Mouse (Mus musculus) C2C12 (cell line): ENCODE measurements around the gene Nphs2. TPM values are rescaled to one million over a fixed set of nuclear protein-coding genes. Genes with fewer than 3 reads are reported as not detected.

Experiments
- H3K27me3 ChIP-seq: one replicate; pipeline ENCODE4 v1.6.1; 2011; ENCODE audit not compliant: control insufficient read depth, insufficient read depth, insufficient read length
- H3K36me3 ChIP-seq: one replicate; pipeline ENCODE4 v1.6.1; 2011; ENCODE audit not compliant: control insufficient read depth, insufficient read depth
- H3K4me3 ChIP-seq: one replicate; pipeline ENCODE4 v1.5.1; 2011; ENCODE audit warnings: mild to moderate bottlenecking, control low read depth; ENCODE audit not compliant: poor library complexity, insufficient read depth, severe bottlenecking
- H3K79me2 ChIP-seq: one replicate; pipeline ENCODE4 v1.6.1; 2011; ENCODE audit not compliant: control insufficient read depth, insufficient read depth
- H3K79me3 ChIP-seq: one replicate; pipeline ENCODE4 v1.6.1; 2011; ENCODE audit warnings: low read depth, control low read depth
- H3ac ChIP-seq: one replicate; pipeline ENCODE3; 2011; ENCODE audit warnings: low read depth; ENCODE audit not compliant: control insufficient read depth, insufficient read length
- CEBPB ChIP-seq: IDR thresholded peaks from one replicate; pipeline ENCODE4 v1.6.1; 2011; ENCODE audit warnings: low read depth, mild to moderate bottlenecking, control low read depth, moderate library complexity
- CTCF ChIP-seq: IDR thresholded peaks from one replicate; pipeline ENCODE4 v1.5.1; 2011; ENCODE audit not compliant: control insufficient read depth, insufficient read depth, insufficient read length
- FOSL1 ChIP-seq: IDR thresholded peaks from one replicate; pipeline ENCODE4 v1.8.0; 2011; ENCODE audit warnings: mild to moderate bottlenecking, low read length; ENCODE audit not compliant: poor library complexity, insufficient read depth, severe bottlenecking
- MAX ChIP-seq: IDR thresholded peaks from one replicate; pipeline ENCODE4 v1.6.1; 2011; ENCODE audit warnings: mild to moderate bottlenecking, control low read depth
- MYOD1 ChIP-seq: IDR thresholded peaks from one replicate; pipeline ENCODE4 v1.6.1; 2011; ENCODE audit warnings: low read depth; ENCODE audit not compliant: control insufficient read depth, insufficient read length
- MYOG ChIP-seq: IDR thresholded peaks from one replicate; pipeline ENCODE4 v1.6.1; 2011; ENCODE audit not compliant: control insufficient read depth, insufficient read length; ENCODE audit errors: extremely low read depth
- USF1 ChIP-seq: IDR thresholded peaks from one replicate; pipeline ENCODE4 v1.6.1; 2011; ENCODE audit warnings: low read depth, mild to moderate bottlenecking, control low read depth, moderate library complexity
- polyA plus RNA-seq: library from polyadenylated mRNA; unstranded; fragments of >200 nt; fragmentation: generic; extraction: Trizol; gene quantifications from one replicate; pipeline ENCODE4 v1.2.1, GENCODE M21; 2012; ENCODE audit warnings: missing spikeins

The Nphs2 gene
- polyA plus RNA-seq, 1 experiment: 0.04 TPM

DNA sequence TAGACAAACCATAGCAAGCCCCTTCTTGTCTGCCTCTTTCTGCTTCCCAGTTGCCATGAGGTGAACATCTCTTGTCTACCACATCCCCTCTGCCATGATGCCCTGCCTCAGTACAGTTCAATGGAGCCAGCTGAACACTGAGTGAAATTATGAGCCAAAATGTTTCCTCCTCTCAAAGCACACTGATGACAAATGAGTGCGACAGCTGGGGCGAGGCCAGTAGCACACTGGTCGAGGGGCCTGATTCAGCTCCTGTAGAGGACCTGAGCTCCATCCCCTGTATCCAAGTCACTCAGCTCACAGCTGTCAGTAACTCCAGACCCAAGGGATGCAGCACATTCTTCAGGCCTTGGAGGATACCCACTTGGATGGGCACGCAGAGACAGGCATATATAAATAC, 35.1 kb downstream of the Nphs2 start:
- H3K27me3 ChIP-seq: no peaks in the 10 kb centered on the region
- H3K36me3 ChIP-seq: no peaks in the 10 kb centered on the region
- H3K4me3 ChIP-seq: no peak overlapping the region
- H3K79me2 ChIP-seq: no peaks in the 10 kb centered on the region
- no peak overlapping the region for H3ac ChIP-seq
- TF ChIP-seq MYOG: no peak
- TF ChIP-seq MYOD1: peak; percentile 82
- no peaks in the 10 kb centered on the region for H3K79me3 ChIP-seq

DNA sequence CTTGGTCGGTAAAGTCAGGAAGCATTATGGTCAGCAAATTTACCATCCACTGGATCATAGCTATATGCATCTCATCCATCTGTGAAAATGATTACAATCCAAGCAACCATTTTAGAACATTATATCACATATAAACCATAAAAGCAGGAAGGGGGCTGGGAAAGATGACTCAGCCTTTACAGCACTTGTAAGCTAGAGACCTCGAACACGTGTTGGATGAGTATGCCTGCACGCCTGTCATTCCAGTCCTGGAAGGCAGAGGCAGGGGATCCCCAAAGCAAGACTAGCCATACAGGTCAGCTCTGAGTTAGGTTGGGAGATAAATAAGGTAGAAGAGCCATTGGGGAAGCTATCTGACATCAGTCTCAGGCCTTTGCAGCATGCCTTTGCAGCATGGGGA, 38.5 kb downstream of the Nphs2 start:
- Histone ChIP-seq H3ac (no peak overlapping the region), H3K27me3 (no peaks in the 10 kb centered on the region)
- no peak for TF ChIP-seq USF1

DNA sequence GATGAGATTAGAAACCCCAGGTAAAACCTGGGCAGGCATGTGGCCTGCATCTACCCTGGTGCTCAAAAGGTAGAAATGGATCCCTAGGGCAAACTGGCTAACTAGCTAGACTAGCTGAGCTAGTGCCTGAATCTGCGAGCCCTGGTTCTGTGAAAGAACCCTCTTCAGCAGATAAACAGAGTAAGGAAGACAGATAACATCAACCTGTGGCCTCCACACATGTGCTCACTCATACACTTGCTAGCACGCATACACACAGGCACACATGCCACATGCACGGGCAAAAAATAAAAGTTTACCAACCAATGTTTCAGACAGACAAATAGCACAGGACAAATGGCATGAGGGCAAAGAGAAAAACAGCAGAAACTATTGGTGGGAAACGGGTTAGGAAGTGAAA, 39.9 kb downstream of the Nphs2 start:
- H3K27me3 ChIP-seq: no peaks in the 10 kb centered on the region
- H3K4me3 ChIP-seq: no peak overlapping the region
- H3K36me3 ChIP-seq: no peaks in the 10 kb centered on the region
- no peaks in the 10 kb centered on the region for H3K79me2 ChIP-seq
- no peaks in the 10 kb centered on the region for H3K79me3 ChIP-seq
- TF ChIP-seq CEBPB (no peak), MAX (no peak), FOSL1 (no peak), MYOD1 (no peak), USF1 (no peak), MYOG (no peak), CTCF (no peak)
- no peak overlapping the region for H3ac ChIP-seq

More for the DNA sequence above, 38.5 kb downstream of the Nphs2 start:
- no peaks in the 10 kb centered on the region for H3K36me3 ChIP-seq
- H3K79me3 ChIP-seq: no peaks in the 10 kb centered on the region
- no peak overlapping the region for H3K4me3 ChIP-seq
- no peaks in the 10 kb centered on the region for H3K79me2 ChIP-seq

DNA sequence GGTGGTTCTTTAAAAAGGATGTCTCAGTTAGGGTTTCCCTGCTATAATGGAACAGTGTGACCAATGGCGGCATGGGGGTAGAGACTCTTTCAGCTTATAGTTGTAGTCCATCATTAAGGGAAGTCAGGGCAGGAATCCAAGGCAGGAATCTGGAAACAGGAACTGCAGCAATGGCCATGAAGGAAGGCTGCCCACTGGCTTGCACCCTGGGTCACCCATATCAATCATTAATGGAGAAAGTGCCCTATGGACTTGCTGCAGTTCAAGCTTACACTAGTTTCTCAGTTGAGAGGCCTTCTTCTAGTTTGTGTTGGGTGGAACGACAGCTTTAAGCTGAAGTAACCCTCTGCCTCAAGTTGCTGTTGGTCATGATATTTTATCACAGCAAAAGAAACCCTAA, 41.9 kb downstream of the Nphs2 start:
- Histone ChIP-seq H3K4me3 (no peak overlapping the region), H3ac (no peak overlapping the region), H3K79me2 (no peaks in the 10 kb centered on the region), H3K27me3 (no peaks in the 10 kb centered on the region), H3K79me3 (no peaks in the 10 kb centered on the region), H3K36me3 (no peaks in the 10 kb centered on the region)
- TF ChIP-seq MYOD1 (no peak), CEBPB (no peak), USF1 (no peak), MYOG (no peak), MAX (no peak), FOSL1 (no peak), CTCF (no peak)

DNA sequence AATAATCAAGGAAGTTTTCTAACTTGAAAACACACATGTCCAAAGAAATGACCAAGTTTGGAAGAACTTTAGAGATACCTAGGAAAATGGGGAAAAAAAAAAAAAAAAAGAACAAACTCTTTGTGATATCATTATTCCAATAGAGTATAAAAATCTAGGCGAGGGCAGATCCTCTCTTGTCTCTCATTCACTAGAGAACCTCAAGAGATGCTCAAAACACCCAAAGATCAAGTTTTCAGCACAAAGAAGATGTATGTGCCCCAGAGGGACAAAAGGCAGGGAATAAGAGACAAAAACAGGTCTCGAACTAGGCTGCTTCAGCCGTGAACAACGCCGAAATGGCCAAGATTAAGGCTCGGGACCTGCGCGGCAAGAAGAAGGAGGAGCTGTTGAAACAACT, 55.2 kb downstream of the Nphs2 start, which contains the start of gene Gm2000:
TSS of gene Gm2000 (plus strand) at position 301 of the 400 bp plus-strand sequence.
- no peak for TF ChIP-seq MAX
- TF ChIP-seq CEBPB: no peak
- no peak for TF ChIP-seq FOSL1
- no peak for TF ChIP-seq CTCF
- no peaks in the 10 kb centered on the region for H3K79me3 ChIP-seq
- no peaks in the 10 kb centered on the region for H3K79me2 ChIP-seq
- no peaks in the 10 kb centered on the region for H3K27me3 ChIP-seq
- no peak within 1 kb of the TSS for H3ac ChIP-seq
- no peaks in the 10 kb centered on the region for H3K36me3 ChIP-seq
- no peak within 1 kb of the TSS for H3K4me3 ChIP-seq

Other genes with a start within 250 kb of the Nphs2 start
- gene Fam163a, start 105.7 kb upstream of the Nphs2 start, polyA plus RNA-seq: not detected
- gene Tdrd5, start 7.1 kb upstream of the Nphs2 start, polyA plus RNA-seq: 0.01 TPM
- gene Gm2000, start 55.3 kb downstream of the Nphs2 start, polyA plus RNA-seq: 905 TPM
- gene Axdnd1, start 110.4 kb downstream of the Nphs2 start, polyA plus RNA-seq: 0.22 TPM
- 72.5 TPM for gene Soat1, start 163.6 kb downstream of the Nphs2 start, polyA plus RNA-seq
- 1.5 TPM for gene Gm10031, start 213.3 kb downstream of the Nphs2 start, polyA plus RNA-seq
- gene Abl2, start 248.1 kb downstream of the Nphs2 start, polyA plus RNA-seq: 17.1 TPM